Mouse (Mus musculus) cortical plate, adult 2 months (tissue): ENCODE measurements at regions not wholly inside any gene's neighbourhood (a gene's known extent, or its start where the extent isn't known, plus 50 kb on each side); places are given as distances from the start of the nearest gene placed in this dataset.

Experiments used
- CTCF ChIP-seq: fragments of 200-500 bp; IDR thresholded peaks from 2 replicates; pipeline ENCODE4 v1.5.1; 2011; ENCODE audit warnings: mild to moderate bottlenecking, control low read depth, low read length; ENCODE audit not compliant: insufficient read depth; ENCODE audit errors: extremely low read depth
- POLR2A ChIP-seq: fragments of 200-500 bp; IDR thresholded peaks from 2 replicates; pipeline ENCODE4 v1.6.1; 2011; ENCODE audit warnings: mild to moderate bottlenecking, low read length, control low read depth; ENCODE audit not compliant: insufficient read depth; ENCODE audit errors: extremely low read depth

GRCm38 (mm10) chr14:72854226-72854625, 144.4 kb upstream of the Fndc3a start:
- no peak for TF ChIP-seq CTCF
- no peak for TF ChIP-seq POLR2A
